Mouse (Mus musculus) left cerebral cortex, adult 8-10 months (tissue): ENCODE measurements around the gene Zcchc17. TPM values are rescaled to one million over a fixed set of nuclear protein-coding genes. Genes with fewer than 3 reads are reported as not detected.

Source experiments
- DNase-seq, 2 experiments: peaks; one replicate each; pipeline ENCODE4 v3.0.0; 2022; ENCODE audit warnings: low spot score in 2 of 2
- total RNA-seq, 4 experiments: library from RNA; stranded (reverse); gene quantifications; 2 replicates each; pipeline ENCODE4 v1.2.4; 2022

The Zcchc17 gene
- total RNA-seq, 4 experiments from 2014 or later: 57.2 to 61.5 (median 60.9) TPM

GRCm38 (mm10) chr4:130286531-130286930 lies 73.2 kb downstream of the Zcchc17 start:
- DNase-seq: no peak

GRCm38 (mm10) chr4:130283826-130284225 lies 75.9 kb downstream of the Zcchc17 start:
- DNase-seq: no peak

- no peak for DNase-seq
Measured at GRCm38 (mm10) chr4:130282856-130283255, 76.9 kb downstream of the Zcchc17 start.

- no peak for DNase-seq
Measured at GRCm38 (mm10) chr4:130279105-130279504, 80.6 kb downstream of the Zcchc17 start, which contains the start of gene Serinc2. TSS of gene Serinc2 (minus strand) at chr4:130279205.

GRCm38 (mm10) chr4:130276573-130277176 lies 83.1 kb downstream of the Zcchc17 start:
- DNase-seq: no peak

GRCm38 (mm10) chr4:130275823-130276105 lies 84.0 kb downstream of the Zcchc17 start:
- no peak for DNase-seq

GRCm38 (mm10) chr4:130275016-130275822 lies 84.5 kb downstream of the Zcchc17 start:
- no peak for DNase-seq

GRCm38 (mm10) chr4:130274346-130275015 lies 85.3 kb downstream of the Zcchc17 start:
- DNase-seq: no peak

GRCm38 (mm10) chr4:130273698-130274345 lies 85.9 kb downstream of the Zcchc17 start:
- peak; percentile 34 to 64 for DNase-seq

GRCm38 (mm10) chr4:130270611-130271347 lies 89.0 kb downstream of the Zcchc17 start:
- DNase-seq: peak in 1 of 2 experiments; percentile 49

GRCm38 (mm10) chr4:130270089-130270488 lies 89.7 kb downstream of the Zcchc17 start:
- peak; percentile 57 to 87 for DNase-seq

GRCm38 (mm10) chr4:130268736-130269135 lies 91.0 kb downstream of the Zcchc17 start:
- DNase-seq: no peak

- no peak for DNase-seq
Measured at GRCm38 (mm10) chr4:130267069-130267468, 92.7 kb downstream of the Zcchc17 start.

- no peak for DNase-seq
Measured at GRCm38 (mm10) chr4:130266601-130267000, 93.1 kb downstream of the Zcchc17 start.

Other genes starting within 250 kb of the Zcchc17 start
- gene Hcrtr1, start 220.6 kb downstream of the Zcchc17 start, total RNA-seq: 1 to 10 TPM; 1.4 to 2.0 (median 1.9) TPM
- gene Tinagl1, start 184.8 kb downstream of the Zcchc17 start, total RNA-seq: 10 to 100 TPM in 1 of 4 experiments, 1 to 10 TPM in 3; 7.7 to 10.5 (median 9.0) TPM
- not detected for gene Gm853, start 137.5 kb downstream of the Zcchc17 start, total RNA-seq
- 1 to 10 TPM; 5.0 to 7.8 (median 6.5) TPM for gene Serinc2, start 80.7 kb downstream of the Zcchc17 start, total RNA-seq
- 100 to 1,000 TPM; 131 to 144 (median 138) TPM for gene Fabp3, start 51.3 kb downstream of the Zcchc17 start, total RNA-seq
- 1 to 10 TPM in 3 of 4 experiments, not detected in 1; 1.7 to 2.5 (median 2.2) TPM for gene Gm10570, start 51.3 kb downstream of the Zcchc17 start, total RNA-seq
- gene Snrnp40, start 189 bp upstream of the Zcchc17 start, total RNA-seq: 10 to 100 TPM; 23.6 to 28.2 (median 27.6) TPM
- 10 to 100 TPM; 37.8 to 40.9 (median 39.0) TPM for gene Nkain1, start 214.2 kb upstream of the Zcchc17 start, total RNA-seq